Mouse (Mus musculus) heart, embryonic 16.5 days (tissue): ENCODE data around the gene Mapre3. TPM values are rescaled to one million over a fixed set of nuclear protein-coding genes. Genes with fewer than 3 reads are reported as not detected.

Experiments used
- ATAC-seq: fragments of 200-750 bp; cut with Nextera tagmentation; replicated peaks from 2 replicates; pipeline ENCODE4 v1.8.0; 2017; ENCODE audit warnings: moderate number of reproducible peaks; ENCODE audit not compliant: insufficient read depth, low FRiP score; ENCODE audit errors: extremely low read depth
- H3K27ac ChIP-seq: fragments of 300-500 bp; sonication (generic); 2 replicates; pipeline ENCODE4 v1.5.1; 2014; ENCODE audit warnings: mild to moderate bottlenecking, low read length, control low read depth, moderate library complexity
- H3K27me3 ChIP-seq: fragments of 300-500 bp; sonication (generic); 2 replicates; pipeline ENCODE4 v1.6.1; 2014; ENCODE audit warnings: low read length, mixed read lengths; ENCODE audit not compliant: control insufficient read depth, insufficient read depth
- H3K36me3 ChIP-seq: fragments of 300-500 bp; sonication (generic); 2 replicates; pipeline ENCODE4 v1.6.1; 2014; ENCODE audit not compliant: control insufficient read depth, insufficient read depth
- H3K4me1 ChIP-seq: fragments of 300-500 bp; sonication (generic); 2 replicates; pipeline ENCODE4 v1.6.1; 2014; ENCODE audit warnings: low read length, mixed read lengths; ENCODE audit not compliant: control insufficient read depth, insufficient read depth
- H3K4me2 ChIP-seq: fragments of 300-500 bp; sonication (generic); 2 replicates; pipeline ENCODE4 v1.6.1; 2014; ENCODE audit warnings: low read depth, mild to moderate bottlenecking, control low read depth, low read length
- H3K4me3 ChIP-seq: fragments of 300-500 bp; sonication (generic); 2 replicates; pipeline ENCODE4 v1.5.1; 2014; ENCODE audit warnings: mild to moderate bottlenecking, control low read depth, low read length
- H3K9ac ChIP-seq: fragments of 300-500 bp; sonication (generic); 2 replicates; pipeline ENCODE4 v1.6.1; 2014; ENCODE audit warnings: low read length, control low read depth
- H3K9me3 ChIP-seq: fragments of 300-500 bp; sonication (generic); replicated peaks from 2 replicates; pipeline ENCODE4 v1.6.1; 2016; ENCODE audit warnings: low read length; ENCODE audit not compliant: control insufficient read depth
- WGBS: fragments of 180-500 bp; shearing (Covaris S2); extraction: QIAGEN DNeasy Blood & Tissue Kit; methylation state at CpG from one replicate; pipeline ENCODE4 v1.1.7; 2014; 5-methylcytosine and 5-hydroxymethylcytosine counted together
- polyA plus RNA-seq: library from polyadenylated mRNA; unstranded; fragments of >200 nt; fragmentation: Nextera tagmentation; extraction: Ambion mirVana; gene quantifications from 2 replicates; pipeline ENCODE4 v1.2.1, GENCODE M21; 2015

Mapre3 gene
- polyA plus RNA-seq, 1 experiment from 2014 or later, result 18.2 TPM

- 42% methylated on average over 3 of the region's 3 CpGs for WGBS
- no peaks in the 10 kb centered on the region for H3K27me3 ChIP-seq
- no peak overlapping the region for H3K27ac ChIP-seq
- H3K4me1 ChIP-seq, result no peaks in the 10 kb centered on the region
- no peak for ATAC-seq
- H3K9ac ChIP-seq, result no peak overlapping the region
- H3K4me3 ChIP-seq, result no peak overlapping the region
- no peaks in the 10 kb centered on the region; the same call in 1 of the 2 replicates for H3K9me3 ChIP-seq
- no peak overlapping the region for H3K4me2 ChIP-seq
- no peaks in the 10 kb centered on the region for H3K36me3 ChIP-seq
These were observed 27.5 kb downstream of the Mapre3 start for GRCm38 (mm10) chr5:30841896-30842295.

GRCm38 (mm10) chr5:30849891-30850555 is 35.6 kb downstream of the Mapre3 start:
- 32% methylated on average over 6 of the region's 6 CpGs for WGBS
- no peak overlapping the region for H3K27ac ChIP-seq
- no peak overlapping the region for H3K4me2 ChIP-seq
- H3K27me3 ChIP-seq, result no peaks in the 10 kb centered on the region
- H3K4me3 ChIP-seq, result no peak overlapping the region
- ATAC-seq, result no peak
- peaks cover 13% of the 10 kb centered on the region for H3K4me1 ChIP-seq
- H3K36me3 ChIP-seq, result no peaks in the 10 kb centered on the region
- no peaks in the 10 kb centered on the region for H3K9me3 ChIP-seq
- H3K9ac ChIP-seq, result no peak overlapping the region

GRCm38 (mm10) chr5:30850556-30850925 is 36.1 kb downstream of the Mapre3 start:
- H3K4me3 ChIP-seq, result no peak overlapping the region
- H3K4me2 ChIP-seq, result no peak overlapping the region
- H3K9ac ChIP-seq, result no peak overlapping the region
- H3K27ac ChIP-seq, result 0 out of 2 replicates have a peak overlapping the region, but pooled peaks have one; percentile 26
- ATAC-seq, result no peak
- peaks cover 13% of the 10 kb centered on the region for H3K4me1 ChIP-seq
- H3K9me3 ChIP-seq, result no peaks in the 10 kb centered on the region
- WGBS, result 52% methylated on average over 2 of the region's 2 CpGs
- H3K36me3 ChIP-seq, result no peaks in the 10 kb centered on the region
- no peaks in the 10 kb centered on the region for H3K27me3 ChIP-seq

- Histone ChIP-seq H3K9ac (no peak overlapping the region), H3K27me3 (no peaks in the 10 kb centered on the region), H3K4me1 (peaks cover 13% of the 10 kb centered on the region), H3K9me3 (no peaks in the 10 kb centered on the region), H3K36me3 (no peaks in the 10 kb centered on the region), H3K4me2 (no peak overlapping the region), H3K27ac (no peak overlapping the region), H3K4me3 (no peak overlapping the region)
- WGBS, result 80% methylated on average over 4 of the region's 4 CpGs
- no peak for ATAC-seq
These were observed 39.1 kb downstream of the Mapre3 start for GRCm38 (mm10) chr5:30853522-30853921.

GRCm38 (mm10) chr5:30855674-30856073 is 41.2 kb downstream of the Mapre3 start:
- Histone ChIP-seq H3K36me3 (no peaks in the 10 kb centered on the region), H3K27ac (no peak overlapping the region), H3K4me1 (peaks cover 6% of the 10 kb centered on the region), H3K9ac (no peak overlapping the region), H3K27me3 (no peaks in the 10 kb centered on the region), H3K4me3 (no peak overlapping the region), H3K4me2 (no peak overlapping the region), H3K9me3 (no peaks in the 10 kb centered on the region)
- no peak for ATAC-seq
- 56% methylated on average over 3 of the region's 3 CpGs for WGBS

GRCm38 (mm10) chr5:30856124-30856523 is 41.7 kb downstream of the Mapre3 start:
- Histone ChIP-seq H3K9ac (no peak overlapping the region), H3K27ac (no peak overlapping the region), H3K4me3 (no peak overlapping the region), H3K4me1 (peaks cover 2% of the 10 kb centered on the region; the same call in 1 of the 2 replicates), H3K36me3 (no peaks in the 10 kb centered on the region), H3K9me3 (no peaks in the 10 kb centered on the region), H3K4me2 (no peak overlapping the region), H3K27me3 (no peaks in the 10 kb centered on the region)
- WGBS, result 79% methylated on average over 2 of the region's 2 CpGs
- no peak; the same call in 1 of the 2 replicates for ATAC-seq

GRCm38 (mm10) chr5:30863852-30864251 is 49.4 kb downstream of the Mapre3 start:
- peak; percentile 56; the same call in 1 of the 2 replicates for ATAC-seq
- no peak overlapping the region for H3K4me2 ChIP-seq
- no peaks in the 10 kb centered on the region for H3K27me3 ChIP-seq
- no peaks in the 10 kb centered on the region for H3K36me3 ChIP-seq
- WGBS, result 51% methylated on average over 4 of the region's 4 CpGs
- no peaks in the 10 kb centered on the region for H3K9me3 ChIP-seq
- no peak overlapping the region for H3K27ac ChIP-seq
- no peak overlapping the region for H3K9ac ChIP-seq
- H3K4me3 ChIP-seq, result no peak overlapping the region
- peaks cover 5% of the 10 kb centered on the region for H3K4me1 ChIP-seq

GRCm38 (mm10) chr5:30864322-30864721 is 49.9 kb downstream of the Mapre3 start:
- H3K4me3 ChIP-seq, result no peak overlapping the region
- no peaks in the 10 kb centered on the region for H3K36me3 ChIP-seq
- ATAC-seq, result no peak
- no peak overlapping the region for H3K9ac ChIP-seq
- H3K27me3 ChIP-seq, result no peaks in the 10 kb centered on the region
- peaks cover 8% of the 10 kb centered on the region for H3K4me1 ChIP-seq
- H3K9me3 ChIP-seq, result no peaks in the 10 kb centered on the region
- no peak overlapping the region for H3K4me2 ChIP-seq
- no peak overlapping the region for H3K27ac ChIP-seq
- WGBS, result 31% methylated on average over 15 of the region's 15 CpGs

GRCm38 (mm10) chr5:30866871-30867270 is 52.4 kb downstream of the Mapre3 start:
- H3K27ac ChIP-seq, result no peak overlapping the region
- no peaks in the 10 kb centered on the region for H3K9me3 ChIP-seq
- H3K36me3 ChIP-seq, result peaks cover 8% of the 10 kb centered on the region
- H3K4me2 ChIP-seq, result no peak overlapping the region
- H3K27me3 ChIP-seq, result no peaks in the 10 kb centered on the region
- H3K9ac ChIP-seq, result no peak overlapping the region
- WGBS, result 87% methylated on average over 3 of the region's 3 CpGs
- H3K4me1 ChIP-seq, result peaks cover 17% of the 10 kb centered on the region
- no peak overlapping the region for H3K4me3 ChIP-seq
- ATAC-seq, result no peak
